Mouse (Mus musculus) stomach, embryonic 14.5 days (tissue): ENCODE measurements around the gene Etv6. TPM values are rescaled to one million over a fixed set of nuclear protein-coding genes. Genes with fewer than 3 reads are reported as not detected.

Source experiments
- ATAC-seq: fragments of 200-750 bp; cut with Nextera tagmentation; 2 replicates; pipeline ENCODE4 v1.8.0; 2017; ENCODE audit warnings: low read depth, moderate TSS enrichment; ENCODE audit not compliant: insufficient number of reproducible peaks, insufficient read depth, low FRiP score
- H3K27ac ChIP-seq: fragments of 300-500 bp; sonication (generic); 2 replicates; pipeline ENCODE4 v1.5.1; 2014; ENCODE audit warnings: mild to moderate bottlenecking, low read length, moderate library complexity, mixed read lengths
- H3K27me3 ChIP-seq: fragments of 300-500 bp; sonication (generic); 2 replicates; pipeline ENCODE4 v1.6.1; 2014; ENCODE audit warnings: low read length, control low read depth, mixed read lengths; ENCODE audit not compliant: control insufficient read depth, insufficient read depth
- H3K36me3 ChIP-seq: fragments of 300-500 bp; sonication (generic); 2 replicates; pipeline ENCODE4 v1.6.1; 2014; ENCODE audit warnings: mild to moderate bottlenecking, control low read depth, low read length, moderate library complexity, mixed read lengths; ENCODE audit not compliant: control insufficient read depth, insufficient read depth
- H3K4me1 ChIP-seq: fragments of 300-500 bp; sonication (generic); 2 replicates; pipeline ENCODE4 v1.6.1; 2014; ENCODE audit warnings: low read length, control low read depth, mixed read lengths; ENCODE audit not compliant: control insufficient read depth, insufficient read depth
- H3K4me2 ChIP-seq: fragments of 300-500 bp; sonication (generic); replicated peaks from 2 replicates; pipeline ENCODE4 v1.6.1; 2014; ENCODE audit warnings: low read depth, low read length, control low read depth
- H3K4me3 ChIP-seq: fragments of 300-500 bp; sonication (generic); 2 replicates; pipeline ENCODE4 v1.5.1; 2014; ENCODE audit warnings: low read depth, low read length, control low read depth
- H3K9ac ChIP-seq: fragments of 300-500 bp; sonication (generic); replicated peaks from 2 replicates; pipeline ENCODE4 v1.6.1; 2014; ENCODE audit warnings: low read depth, mild to moderate bottlenecking, control low read depth, low read length, moderate library complexity, mixed read lengths
- H3K9me3 ChIP-seq: fragments of 300-500 bp; sonication (generic); 2 replicates; pipeline ENCODE4 v1.6.1; 2016; ENCODE audit warnings: low read depth, low read length, control low read depth; ENCODE audit not compliant: control insufficient read depth
- WGBS: fragments of 180-500 bp; shearing (Covaris S2); extraction: QIAGEN DNeasy Blood & Tissue Kit; methylation state at CpG from one replicate; pipeline ENCODE4 v1.1.7; 2014; 5-methylcytosine and 5-hydroxymethylcytosine counted together
- polyA plus RNA-seq: library from polyadenylated mRNA; unstranded; fragments of >200 nt; fragmentation: Nextera tagmentation; extraction: Ambion mirVana; gene quantifications from 2 replicates; pipeline ENCODE4 v1.2.1, GENCODE M21; 2014

Etv6 gene
- polyA plus RNA-seq, 1 experiment from 2014 or later, result 16.0 TPM

DNA sequence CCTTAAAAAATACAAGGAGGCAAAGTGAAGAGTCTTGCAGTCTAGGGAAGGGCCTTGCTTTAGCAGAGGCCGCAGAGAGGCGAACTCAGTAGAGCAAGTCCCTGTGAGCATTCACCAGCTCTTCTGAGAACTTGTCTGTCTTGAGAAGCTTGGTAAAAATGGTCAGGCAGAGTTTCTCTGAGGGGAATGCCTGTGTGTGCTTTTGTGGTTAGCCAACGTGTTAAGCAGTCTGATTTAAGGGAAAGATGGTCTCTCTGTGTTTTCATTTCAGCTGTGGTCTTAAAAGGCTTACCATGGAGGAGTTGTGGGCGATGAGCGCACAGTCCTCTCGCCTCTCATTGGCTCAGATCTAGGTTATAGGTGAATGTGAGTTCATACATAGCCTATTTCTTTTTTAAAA, 12.5 kb downstream of the Etv6 start:
- H3K4me1 ChIP-seq, result peaks cover 18% of the 10 kb centered on the region
- H3K27me3 ChIP-seq, result no peaks in the 10 kb centered on the region
- H3K4me2 ChIP-seq, result no peak overlapping the region
- no peak overlapping the region for H3K27ac ChIP-seq
- H3K9ac ChIP-seq, result no peak overlapping the region
- no peaks in the 10 kb centered on the region for H3K9me3 ChIP-seq
- no peaks in the 10 kb centered on the region for H3K36me3 ChIP-seq
- no peak for ATAC-seq
- no peak overlapping the region for H3K4me3 ChIP-seq
- 90% methylated on average over 6 of the region's 6 CpGs for WGBS

DNA sequence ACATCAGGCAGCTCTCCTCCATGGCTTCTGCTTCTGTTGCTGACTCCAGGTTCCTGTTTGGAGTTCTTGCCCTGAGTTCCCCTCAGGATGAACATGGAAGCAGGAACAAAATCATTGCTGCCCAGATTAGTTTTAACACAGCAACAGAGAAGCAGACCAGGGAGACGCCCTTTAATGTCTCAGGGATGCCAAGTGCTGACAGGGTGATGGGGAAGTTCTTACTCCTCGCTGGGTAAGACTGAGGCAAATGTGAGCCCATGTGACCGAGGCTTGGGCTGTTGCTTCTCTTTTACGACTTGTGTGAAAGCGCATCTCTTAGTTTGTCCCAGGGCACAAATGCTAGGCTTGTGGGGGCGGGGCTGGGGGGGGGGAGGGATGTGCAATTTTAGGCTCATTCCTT, 13.5 kb downstream of the Etv6 start:
- Histone ChIP-seq H3K4me2 (no peak overlapping the region), H3K4me1 (peaks cover 8% of the 10 kb centered on the region; the same call in 1 of the 2 replicates), H3K9me3 (no peaks in the 10 kb centered on the region), H3K9ac (no peak overlapping the region), H3K27ac (no peak overlapping the region), H3K4me3 (no peak overlapping the region), H3K36me3 (no peaks in the 10 kb centered on the region), H3K27me3 (no peaks in the 10 kb centered on the region)
- WGBS, result 85% methylated on average over 6 of the region's 6 CpGs
- ATAC-seq, result no peak

DNA sequence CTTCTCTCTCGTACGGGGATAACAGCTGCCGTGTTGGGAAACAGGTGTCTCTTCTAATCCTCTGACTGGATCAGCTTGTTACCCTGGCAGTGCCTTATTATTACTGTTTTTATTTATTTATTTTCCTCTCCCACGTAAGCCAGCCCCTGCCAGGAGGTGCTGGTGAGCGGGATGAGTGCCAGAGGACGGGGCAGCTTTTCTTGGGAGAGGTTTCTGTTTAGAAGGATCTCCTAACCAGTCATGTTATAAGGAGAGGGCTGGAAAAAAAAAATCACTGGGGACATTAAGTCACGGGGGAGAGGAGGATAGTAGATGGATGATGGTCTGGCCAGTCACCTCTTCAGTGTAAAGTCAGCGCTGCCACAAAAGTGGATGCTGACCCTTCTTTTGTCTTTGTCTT, 15.0 kb downstream of the Etv6 start:
- Histone ChIP-seq H3K4me2 (no peak overlapping the region), H3K36me3 (no peaks in the 10 kb centered on the region; the same call in 1 of the 2 replicates), H3K27me3 (no peaks in the 10 kb centered on the region), H3K27ac (no peak overlapping the region), H3K4me3 (no peak overlapping the region), H3K9me3 (no peaks in the 10 kb centered on the region), H3K4me1 (no peaks in the 10 kb centered on the region), H3K9ac (no peak overlapping the region)
- no peak for ATAC-seq
- 74% methylated on average over 8 of the region's 8 CpGs for WGBS

DNA sequence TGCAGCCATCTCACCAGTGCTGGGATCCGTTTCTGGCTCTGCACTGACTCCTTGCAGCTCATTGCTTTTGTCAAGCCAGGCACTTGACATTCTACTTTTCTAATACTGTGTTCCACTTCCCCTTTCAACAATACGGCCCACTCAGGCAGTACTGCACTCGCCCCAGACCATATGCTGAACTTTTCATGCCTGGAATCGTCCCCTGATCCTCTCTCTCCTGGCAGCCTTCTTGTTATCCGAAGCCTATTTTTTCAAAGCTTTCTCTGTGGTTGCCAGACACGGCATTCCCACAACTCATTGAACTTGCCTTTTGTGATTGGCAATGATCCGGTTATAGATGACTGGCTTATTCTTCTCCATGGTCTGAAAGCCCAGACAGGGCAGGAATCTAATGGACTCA, 16.4 kb downstream of the Etv6 start:
- Histone ChIP-seq H3K4me3 (no peak overlapping the region), H3K36me3 (no peaks in the 10 kb centered on the region; the same call in 1 of the 2 replicates), H3K27me3 (no peaks in the 10 kb centered on the region), H3K4me1 (no peaks in the 10 kb centered on the region), H3K9ac (no peak overlapping the region), H3K4me2 (no peak overlapping the region), H3K9me3 (no peaks in the 10 kb centered on the region), H3K27ac (no peak overlapping the region)
- 80% methylated on average over 7 of the region's 7 CpGs for WGBS
- ATAC-seq, result no peak

DNA sequence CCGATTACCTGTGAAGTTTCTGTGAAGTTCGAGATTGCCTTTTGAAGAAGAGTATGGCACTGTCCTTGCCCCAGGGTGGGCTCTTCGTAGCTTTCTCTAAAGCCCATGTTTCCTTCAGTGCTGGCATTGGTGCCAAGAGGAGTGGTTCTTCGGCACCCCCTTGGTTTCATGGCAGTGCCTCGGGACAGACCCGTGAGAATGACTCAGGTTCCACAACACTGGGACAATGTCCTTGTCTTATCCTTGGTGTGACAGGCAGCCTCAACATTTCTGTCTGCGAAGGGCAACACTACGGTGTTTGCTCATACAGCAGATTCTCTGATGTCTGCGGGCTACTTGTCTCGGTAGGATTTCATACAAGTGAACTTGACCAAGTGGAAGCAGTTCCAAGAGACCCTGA, 17.6 kb downstream of the Etv6 start:
- H3K4me2 ChIP-seq, result no peak overlapping the region
- H3K27me3 ChIP-seq, result no peaks in the 10 kb centered on the region
- 89% methylated on average over 10 of the region's 10 CpGs for WGBS
- no peak overlapping the region for H3K27ac ChIP-seq
- H3K4me1 ChIP-seq, result no peaks in the 10 kb centered on the region
- H3K9me3 ChIP-seq, result no peaks in the 10 kb centered on the region
- no peaks in the 10 kb centered on the region; the same call in 1 of the 2 replicates for H3K36me3 ChIP-seq
- H3K4me3 ChIP-seq, result no peak overlapping the region
- no peak overlapping the region for H3K9ac ChIP-seq
- no peak for ATAC-seq

DNA sequence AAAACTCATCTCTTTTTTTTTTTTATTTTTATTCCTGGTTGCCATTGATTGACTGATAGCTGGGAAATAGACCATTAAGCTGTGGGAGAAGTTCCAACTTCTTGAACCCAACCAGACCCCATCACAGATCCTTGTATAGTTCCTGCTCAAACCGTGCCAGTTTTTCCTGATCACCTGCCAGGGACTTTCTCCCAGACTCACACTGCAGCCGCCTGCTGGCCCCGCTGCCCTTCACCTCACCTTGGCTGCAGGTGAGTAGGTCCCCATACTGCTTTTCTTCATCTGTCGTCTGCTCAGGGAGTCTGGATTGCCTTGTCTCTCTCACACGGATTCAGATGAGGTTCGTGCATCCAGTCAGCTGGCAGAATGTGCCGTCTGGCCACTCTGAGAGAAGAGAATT, 18.1 kb downstream of the Etv6 start:
- H3K27ac ChIP-seq, result no peak overlapping the region
- no peak overlapping the region for H3K9ac ChIP-seq
- ATAC-seq, result no peak
- H3K36me3 ChIP-seq, result no peaks in the 10 kb centered on the region; the same call in 1 of the 2 replicates
- H3K4me1 ChIP-seq, result no peaks in the 10 kb centered on the region
- WGBS, result 63% methylated on average over 7 of the region's 7 CpGs
- H3K27me3 ChIP-seq, result no peaks in the 10 kb centered on the region
- H3K4me2 ChIP-seq, result no peak overlapping the region
- no peaks in the 10 kb centered on the region for H3K9me3 ChIP-seq
- no peak overlapping the region for H3K4me3 ChIP-seq

DNA sequence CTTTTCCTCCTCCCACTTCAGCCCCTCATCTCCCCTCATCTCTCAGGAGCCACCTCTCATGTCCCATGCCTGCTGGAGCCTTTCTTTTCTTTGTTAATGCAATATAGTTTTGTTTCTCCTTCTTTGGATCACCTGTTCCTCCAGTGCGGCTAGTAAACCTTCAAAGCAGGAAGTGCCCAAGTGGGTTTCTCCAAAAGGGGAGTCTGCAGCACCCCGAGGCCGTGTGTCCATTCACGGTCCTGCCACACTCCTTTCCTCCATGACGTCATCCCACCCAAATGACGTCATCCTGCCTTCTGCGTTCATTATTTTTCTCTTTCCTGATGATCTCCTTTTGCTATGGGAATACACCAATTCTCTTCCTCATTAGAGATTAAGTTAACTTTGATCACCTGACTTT, 20.1 kb downstream of the Etv6 start:
- ATAC-seq, result no peak
- no peak overlapping the region for H3K4me2 ChIP-seq
- H3K9ac ChIP-seq, result no peak overlapping the region
- no peaks in the 10 kb centered on the region for H3K27me3 ChIP-seq
- H3K27ac ChIP-seq, result no peak overlapping the region
- no peaks in the 10 kb centered on the region for H3K9me3 ChIP-seq
- no peak overlapping the region for H3K4me3 ChIP-seq
- peaks cover 7% of the 10 kb centered on the region; the same call in 1 of the 2 replicates for H3K4me1 ChIP-seq
- no peaks in the 10 kb centered on the region; the same call in 1 of the 2 replicates for H3K36me3 ChIP-seq
- WGBS, result 85% methylated on average over 7 of the region's 7 CpGs

DNA sequence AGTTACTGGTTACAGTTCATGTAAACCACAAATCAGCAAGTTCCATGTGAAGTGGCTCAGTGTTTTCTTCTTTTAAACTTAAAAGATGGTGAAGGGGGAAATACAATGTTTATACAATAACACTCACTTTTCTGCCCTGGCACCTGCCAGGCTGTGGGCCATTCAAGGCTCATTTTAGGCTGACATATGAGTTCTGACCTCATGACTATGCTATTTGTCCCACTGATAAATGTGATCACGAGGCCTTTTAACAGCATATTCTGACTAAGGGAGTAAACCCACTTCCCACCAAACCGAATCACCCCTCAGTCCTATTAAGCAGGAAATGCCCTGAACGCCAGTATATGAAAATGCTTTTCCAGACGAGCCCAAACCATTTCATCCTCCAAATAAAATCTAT, 23.0 kb downstream of the Etv6 start:
- Histone ChIP-seq H3K9ac (no peak overlapping the region), H3K4me3 (no peak overlapping the region), H3K36me3 (no peaks in the 10 kb centered on the region; the same call in 1 of the 2 replicates), H3K27ac (no peak overlapping the region), H3K4me2 (no peak overlapping the region), H3K9me3 (no peaks in the 10 kb centered on the region), H3K4me1 (peaks cover 13% of the 10 kb centered on the region; the same call in 1 of the 2 replicates), H3K27me3 (no peaks in the 10 kb centered on the region)
- 58% methylated on average over 4 of the region's 4 CpGs for WGBS
- ATAC-seq, result no peak

DNA sequence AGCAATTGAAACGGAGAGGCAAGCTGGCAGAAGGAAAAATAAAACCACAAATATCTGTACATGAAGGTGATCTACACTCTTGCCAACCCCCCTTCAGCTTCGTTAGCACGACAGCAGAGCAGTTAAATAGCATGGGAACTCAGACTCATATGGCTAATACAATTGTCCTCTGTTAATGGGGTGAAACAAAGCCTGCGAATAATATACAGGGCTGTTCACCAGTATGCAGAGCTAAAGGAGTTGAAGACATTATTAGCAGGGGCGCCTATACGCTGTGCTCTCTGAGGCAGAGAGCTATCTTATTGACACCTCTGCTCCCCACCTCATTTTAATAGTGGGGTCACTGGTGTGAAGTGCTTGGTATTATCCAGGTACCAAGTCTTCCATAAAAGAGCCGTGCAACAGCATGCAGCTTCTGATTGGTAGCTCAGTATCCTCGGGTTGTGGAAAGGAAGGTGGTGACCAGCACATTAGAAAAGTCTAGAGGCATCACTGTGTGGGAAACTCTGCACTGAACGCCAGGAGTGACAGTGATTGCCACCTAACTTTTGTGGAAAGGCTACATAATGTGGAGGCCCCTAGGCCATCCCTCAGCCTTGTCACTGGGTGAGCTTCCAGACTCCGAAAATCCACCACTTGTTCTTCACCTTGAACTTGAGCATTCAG, 23.5 kb downstream of the Etv6 start:
- no peak overlapping the region for H3K9ac ChIP-seq
- ATAC-seq, result no peak
- no peaks in the 10 kb centered on the region; the same call in 1 of the 2 replicates for H3K36me3 ChIP-seq
- H3K9me3 ChIP-seq, result no peaks in the 10 kb centered on the region
- no peaks in the 10 kb centered on the region for H3K27me3 ChIP-seq
- 82% methylated on average over 10 of the region's 10 CpGs for WGBS
- no peak overlapping the region for H3K4me2 ChIP-seq
- no peak overlapping the region for H3K27ac ChIP-seq
- H3K4me3 ChIP-seq, result no peak overlapping the region
- H3K4me1 ChIP-seq, result peaks cover 13% of the 10 kb centered on the region; the same call in 1 of the 2 replicates
